Mouse (Mus musculus): ENCODE measurements around the gene Fbf1. TPM values are rescaled to one million over a fixed set of nuclear protein-coding genes. Genes with fewer than 3 reads are reported as not detected.

Fbf1 gene
- polyA plus RNA-seq, 1 experiment from 2014 or later, result 27.7 TPM

DNA sequence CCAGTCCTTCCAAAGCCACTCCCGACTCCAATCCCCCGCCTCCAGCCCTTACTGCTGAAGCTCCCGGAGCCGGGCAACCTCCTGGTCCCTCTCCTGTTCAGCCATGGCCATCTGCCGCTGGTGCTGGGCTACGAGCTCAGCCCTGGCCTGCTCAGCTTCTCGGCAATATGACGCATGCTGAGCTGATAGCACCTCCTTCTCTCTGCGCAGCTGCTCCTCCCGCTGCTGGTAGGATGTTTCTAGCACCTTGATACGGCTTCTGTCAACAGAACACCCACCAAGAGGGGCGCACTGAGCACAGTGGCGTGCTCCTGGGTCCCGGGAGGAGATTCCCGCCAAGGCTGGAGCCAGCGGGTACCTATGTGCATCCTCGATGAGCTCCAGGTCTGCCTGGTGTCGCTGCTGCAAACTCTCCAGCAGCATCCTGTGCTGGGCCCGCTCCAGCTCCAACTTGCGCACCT is 19.2 kb downstream of the Fbf1 start:
- Histone ChIP-seq H3K4me2 (ENCODE audit: low read depth, low read length) (no peak overlapping the region), H3K4me1 (ENCODE audit: control insufficient read depth, insufficient read depth, low read length) (no peaks in the 10 kb centered on the region), H3K27ac (replicated peaks; ENCODE audit: low read depth, low read length) (no peak overlapping the region), H3K4me3 (ENCODE audit: low read depth, low read length) (no peak overlapping the region), H3K9ac (ENCODE audit: low read depth, low read length) (no peak overlapping the region), H3K27me3 (replicated peaks; ENCODE audit: control insufficient read depth, insufficient read depth, low read length) (no peaks in the 10 kb centered on the region), H3K9me3 (ENCODE audit: control insufficient read depth, low read length) (no peaks in the 10 kb centered on the region), H3K36me3 (ENCODE audit: control insufficient read depth, insufficient read depth, low read length) (peaks cover 99% of the 10 kb centered on the region)
- 65% methylated on average over 20 of the region's 20 CpGs for whole genome bisulfite sequencing
- DNase-seq (ENCODE audit: low spot score), result no peak
- ATAC-seq (ENCODE audit: low read depth), result no peak

DNA sequence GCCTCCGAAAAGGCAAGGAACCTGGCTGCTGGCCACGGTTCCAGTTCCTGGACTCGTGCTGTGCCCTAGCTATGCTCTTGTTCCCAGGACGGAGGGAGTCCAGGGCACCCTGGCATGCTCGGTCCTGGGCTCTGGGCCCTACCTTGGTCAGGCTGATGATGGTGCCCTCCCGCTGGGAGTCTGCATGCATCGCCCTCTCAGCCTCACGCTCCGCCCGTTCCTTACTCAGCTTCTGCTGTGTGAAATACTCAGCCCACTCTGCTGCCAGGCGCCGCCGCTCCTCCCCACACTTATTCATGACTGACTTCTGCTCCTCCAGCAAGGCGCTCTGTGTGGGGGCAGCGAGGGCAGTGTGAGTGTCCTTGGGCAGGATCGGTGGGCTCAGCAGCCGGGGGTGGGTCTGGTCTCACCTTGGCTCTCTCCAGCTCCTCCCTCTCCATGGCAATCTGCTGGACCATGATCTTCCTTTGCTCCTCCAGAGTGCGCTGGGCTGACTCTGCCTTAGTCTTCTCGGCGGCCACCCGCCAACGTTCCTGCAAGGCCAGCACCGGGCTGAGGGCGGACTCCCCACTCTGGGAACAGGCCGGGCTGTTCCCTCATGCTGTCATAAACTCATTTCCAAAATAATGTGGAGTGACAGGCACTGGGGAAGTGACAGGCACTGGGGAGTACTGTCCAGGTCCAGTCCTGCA is 21.5 kb downstream of the Fbf1 start:
- ATAC-seq (ENCODE audit: low read depth) (no peak), DNase-seq (ENCODE audit: low spot score) (no peak)
- Histone ChIP-seq H3K4me1 (ENCODE audit: control insufficient read depth, insufficient read depth, low read length) (no peaks in the 10 kb centered on the region), H3K4me2 (ENCODE audit: low read depth, low read length) (no peak overlapping the region), H3K27ac (replicated peaks; ENCODE audit: low read depth, low read length) (no peak overlapping the region), H3K9ac (ENCODE audit: low read depth, low read length) (no peak overlapping the region), H3K36me3 (ENCODE audit: control insufficient read depth, insufficient read depth, low read length) (peaks cover 99% of the 10 kb centered on the region), H3K9me3 (ENCODE audit: control insufficient read depth, low read length) (no peaks in the 10 kb centered on the region), H3K27me3 (replicated peaks; ENCODE audit: control insufficient read depth, insufficient read depth, low read length) (no peaks in the 10 kb centered on the region), H3K4me3 (ENCODE audit: low read depth, low read length) (no peak overlapping the region)
- 71% methylated on average over 21 of the region's 25 CpGs for WGBS

DNA sequence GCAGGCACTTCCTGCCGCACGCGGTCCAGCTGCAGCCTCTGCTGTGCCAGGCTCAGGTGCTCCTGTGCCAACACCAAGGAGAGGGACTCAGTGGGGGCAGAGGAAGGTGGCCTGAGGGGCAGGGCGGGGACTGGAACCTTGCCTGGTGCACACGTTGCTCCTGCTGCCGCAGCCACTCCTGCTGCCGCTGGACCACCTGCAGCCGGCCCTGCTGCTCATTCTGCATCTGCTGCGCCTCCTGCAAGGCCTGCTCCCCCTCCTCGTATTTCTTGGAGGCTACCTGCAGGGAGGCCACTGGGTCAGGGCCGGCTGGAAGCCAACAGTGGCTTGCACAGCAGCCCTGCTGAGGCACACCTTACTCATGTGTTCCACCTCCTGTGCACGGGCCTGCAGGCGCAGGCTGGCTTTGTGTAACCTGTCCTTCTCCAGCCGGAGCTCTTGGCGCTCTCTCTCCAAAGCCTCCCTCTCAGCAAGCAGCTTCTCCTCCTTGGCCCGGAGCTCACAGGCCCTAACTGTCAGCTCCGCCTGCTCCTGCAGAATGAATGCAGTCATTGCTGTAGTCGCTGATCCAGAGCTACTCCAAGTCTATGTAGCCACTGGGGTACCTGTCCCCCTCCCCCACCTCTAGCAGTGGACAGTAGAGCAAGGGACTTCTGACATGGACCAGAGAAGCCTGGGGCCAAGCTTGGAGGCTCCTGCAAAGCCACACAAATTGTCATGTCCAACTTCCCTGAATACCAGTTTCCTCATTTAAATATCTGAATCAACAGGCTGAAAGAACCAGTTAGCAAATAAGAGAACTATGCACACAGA is 22.3 kb downstream of the Fbf1 start:
- no peak overlapping the region for H3K4me2 ChIP-seq (ENCODE audit: low read depth, low read length)
- no peaks in the 10 kb centered on the region for H3K9me3 ChIP-seq (ENCODE audit: control insufficient read depth, low read length)
- ATAC-seq (ENCODE audit: low read depth) (no peak), DNase-seq (ENCODE audit: low spot score) (no peak)
- H3K27me3 ChIP-seq (replicated peaks; ENCODE audit: control insufficient read depth, insufficient read depth, low read length), result no peaks in the 10 kb centered on the region
- no peak overlapping the region for H3K27ac ChIP-seq (replicated peaks; ENCODE audit: low read depth, low read length)
- H3K4me1 ChIP-seq (ENCODE audit: control insufficient read depth, insufficient read depth, low read length), result no peaks in the 10 kb centered on the region
- H3K9ac ChIP-seq (ENCODE audit: low read depth, low read length), result no peak overlapping the region
- 62% methylated on average over 11 of the region's 18 CpGs for WGBS
- H3K36me3 ChIP-seq (ENCODE audit: control insufficient read depth, insufficient read depth, low read length), result peaks cover 92% of the 10 kb centered on the region
- no peak overlapping the region for H3K4me3 ChIP-seq (ENCODE audit: low read depth, low read length)

DNA sequence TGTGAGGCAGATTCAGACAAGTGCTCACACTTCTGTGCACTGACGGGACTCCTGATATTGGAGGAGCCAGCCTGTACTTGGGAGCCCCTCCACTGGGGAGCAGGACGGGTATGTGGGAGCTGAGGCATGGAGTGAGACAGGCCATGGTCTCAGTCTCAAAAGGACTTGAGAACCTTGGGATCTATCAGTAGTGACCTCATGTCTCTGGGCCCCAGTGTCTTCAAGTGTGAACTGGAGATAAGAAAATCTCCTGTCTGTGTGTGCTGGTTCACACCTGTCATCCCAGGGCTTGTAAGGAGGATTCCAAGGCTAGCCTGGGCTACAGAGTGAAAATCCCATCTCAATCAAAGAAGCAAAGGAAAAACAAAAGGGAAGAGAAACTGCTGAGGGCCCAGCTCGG is 24.5 kb downstream of the Fbf1 start:
- Histone ChIP-seq H3K4me1 (ENCODE audit: control insufficient read depth, insufficient read depth, low read length) (no peaks in the 10 kb centered on the region), H3K36me3 (ENCODE audit: control insufficient read depth, insufficient read depth, low read length) (peaks cover 70% of the 10 kb centered on the region), H3K27ac (replicated peaks; ENCODE audit: low read depth, low read length) (no peak overlapping the region), H3K9ac (ENCODE audit: low read depth, low read length) (no peak overlapping the region), H3K9me3 (ENCODE audit: control insufficient read depth, low read length) (no peaks in the 10 kb centered on the region), H3K4me2 (ENCODE audit: low read depth, low read length) (no peak overlapping the region), H3K4me3 (ENCODE audit: low read depth, low read length) (no peak overlapping the region), H3K27me3 (replicated peaks; ENCODE audit: control insufficient read depth, insufficient read depth, low read length) (no peaks in the 10 kb centered on the region)
- DNase-seq (ENCODE audit: low spot score) (no peak), ATAC-seq (ENCODE audit: low read depth) (no peak)
- 92% methylated on average over 3 of the region's 3 CpGs for WGBS

DNA sequence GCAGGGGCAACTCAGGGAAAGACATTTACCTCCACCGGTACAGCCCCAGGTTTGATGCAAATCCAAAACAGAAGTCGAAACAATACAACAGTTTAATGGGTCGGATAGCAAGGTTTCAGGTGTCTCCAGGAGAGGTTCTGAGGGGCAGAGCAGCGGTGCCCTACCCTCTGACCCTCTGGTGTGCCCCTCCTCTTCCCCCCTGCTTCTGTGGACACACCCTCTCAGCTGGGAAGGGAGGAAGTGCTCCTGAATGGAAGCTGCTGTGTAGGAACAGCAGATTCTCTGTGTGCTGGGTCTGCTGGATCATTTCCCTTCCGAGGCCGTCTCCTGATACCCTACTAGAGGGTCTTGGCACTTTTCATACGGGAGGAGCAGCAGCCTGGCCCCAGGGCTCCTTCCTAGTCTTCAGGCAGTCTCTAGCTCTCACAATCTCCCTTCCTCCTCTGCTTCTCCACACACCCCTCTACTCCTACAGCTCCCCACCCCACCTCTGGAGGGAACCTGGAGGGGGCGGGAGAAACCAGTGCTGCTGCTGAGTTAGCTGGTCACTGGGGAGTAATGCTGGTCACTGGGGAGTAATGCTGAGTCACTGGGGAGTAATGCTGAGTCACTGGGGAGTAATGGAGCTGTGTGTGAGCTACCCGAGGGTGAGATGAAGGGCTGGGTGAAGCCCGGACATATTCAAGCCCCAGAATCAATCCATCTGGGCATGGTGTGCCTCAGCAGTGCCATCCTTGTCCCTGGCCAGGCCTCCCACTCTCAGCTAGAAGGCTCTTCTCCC is 25.6 kb downstream of the Fbf1 start:
- Histone ChIP-seq H3K4me2 (ENCODE audit: low read depth, low read length) (no peak overlapping the region), H3K9ac (ENCODE audit: low read depth, low read length) (no peak overlapping the region), H3K4me3 (ENCODE audit: low read depth, low read length) (no peak overlapping the region), H3K9me3 (ENCODE audit: control insufficient read depth, low read length) (no peaks in the 10 kb centered on the region), H3K27me3 (replicated peaks; ENCODE audit: control insufficient read depth, insufficient read depth, low read length) (no peaks in the 10 kb centered on the region), H3K27ac (replicated peaks; ENCODE audit: low read depth, low read length) (no peak overlapping the region), H3K4me1 (ENCODE audit: control insufficient read depth, insufficient read depth, low read length) (peaks cover 6% of the 10 kb centered on the region), H3K36me3 (ENCODE audit: control insufficient read depth, insufficient read depth, low read length) (peaks cover 60% of the 10 kb centered on the region)
- no peak for DNase-seq (ENCODE audit: low spot score)
- 57% methylated on average over 10 of the region's 10 CpGs for WGBS
- no peak for ATAC-seq (ENCODE audit: low read depth)

DNA sequence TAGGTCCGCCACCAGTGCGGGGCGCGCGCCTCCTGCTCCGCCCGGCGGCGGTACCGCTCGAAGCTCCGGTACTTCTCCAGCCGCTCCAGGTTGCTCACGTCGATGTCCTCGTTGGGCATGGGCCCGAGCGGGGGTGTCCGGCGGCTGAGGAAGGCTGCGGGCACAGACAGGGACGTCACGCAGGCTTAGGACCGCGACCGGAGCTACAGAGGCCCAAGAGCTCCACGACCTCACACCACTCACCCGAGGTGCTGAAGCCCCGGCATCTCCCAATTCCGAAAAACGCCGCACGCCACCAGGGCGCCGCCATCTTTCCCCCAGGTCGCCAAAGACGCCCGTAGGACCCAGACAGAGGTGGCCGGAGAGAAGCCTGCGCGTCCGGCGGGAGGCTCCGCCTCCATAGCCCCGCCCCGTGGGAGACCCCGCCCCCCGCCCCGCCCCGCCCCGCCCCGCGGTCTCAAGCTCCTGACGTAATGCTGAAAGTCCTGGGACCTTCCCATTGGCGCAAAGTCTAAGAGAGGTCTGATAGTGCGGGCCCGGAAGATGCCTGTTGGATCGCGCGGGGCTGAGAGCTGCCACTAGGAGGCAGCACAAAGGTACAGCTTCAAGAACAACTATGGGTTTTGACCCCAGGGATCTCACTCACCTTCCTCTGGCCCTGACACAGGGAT is 29.4 kb downstream of the Fbf1 start, which contains the start of gene Mrpl38:
Mrpl38 (minus strand) TSS at position 401 of the 671 bp plus-strand sequence.
- Histone ChIP-seq H3K9me3 (ENCODE audit: control insufficient read depth, low read length) (no peaks in the 10 kb centered on the region), H3K4me3 (ENCODE audit: low read depth, low read length) (peak within 1 kb of the TSS; percentile 82), H3K9ac (ENCODE audit: low read depth, low read length) (peak within 1 kb of the TSS; percentile 81), H3K4me2 (ENCODE audit: low read depth, low read length) (peak within 1 kb of the TSS; percentile 62), H3K27me3 (replicated peaks; ENCODE audit: control insufficient read depth, insufficient read depth, low read length) (no peaks in the 10 kb centered on the region), H3K4me1 (ENCODE audit: control insufficient read depth, insufficient read depth, low read length) (peaks cover 6% of the 10 kb centered on the region), H3K27ac (replicated peaks; ENCODE audit: low read depth, low read length) (peak within 1 kb of the TSS; percentile 70), H3K36me3 (ENCODE audit: control insufficient read depth, insufficient read depth, low read length) (peaks cover 43% of the 10 kb centered on the region)
- DNase-seq (ENCODE audit: low spot score), result peak; percentile 98
- WGBS, result under 1% methylated on average over 34 of the region's 60 CpGs
- peak; percentile 97 for ATAC-seq (ENCODE audit: low read depth)

DNA sequence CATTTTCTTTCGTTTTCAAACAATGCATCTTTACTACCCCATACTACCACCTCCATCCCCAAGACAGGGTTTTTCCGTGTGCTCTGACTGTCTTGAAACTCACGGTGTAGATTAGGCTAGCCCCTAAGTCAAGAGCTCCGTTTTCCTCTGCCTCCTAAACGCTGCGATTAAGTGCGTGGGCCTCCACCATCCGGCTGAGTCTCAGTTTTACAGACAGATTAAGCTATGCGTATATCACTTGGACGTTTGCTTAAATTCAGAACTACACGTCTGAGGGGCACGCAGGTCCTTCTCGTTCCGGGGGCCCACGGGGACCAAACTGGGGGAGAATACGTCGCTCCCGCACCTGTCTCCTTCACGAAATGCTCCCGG is 29.9 kb downstream of the Fbf1 start:
- H3K9ac ChIP-seq (ENCODE audit: low read depth, low read length), result peak overlapping the region; percentile 81
- ATAC-seq (ENCODE audit: low read depth) (no peak), DNase-seq (ENCODE audit: low spot score) (no peak)
- peak overlapping the region; percentile 62 for H3K4me2 ChIP-seq (ENCODE audit: low read depth, low read length)
- peaks cover 42% of the 10 kb centered on the region for H3K36me3 ChIP-seq (ENCODE audit: control insufficient read depth, insufficient read depth, low read length)
- H3K9me3 ChIP-seq (ENCODE audit: control insufficient read depth, low read length), result no peaks in the 10 kb centered on the region
- no peaks in the 10 kb centered on the region for H3K27me3 ChIP-seq (replicated peaks; ENCODE audit: control insufficient read depth, insufficient read depth, low read length)
- WGBS, result 1% methylated on average over 20 of the region's 20 CpGs
- peak overlapping the region; percentile 70 for H3K27ac ChIP-seq (replicated peaks; ENCODE audit: low read depth, low read length)
- peak overlapping the region; percentile 82 for H3K4me3 ChIP-seq (ENCODE audit: low read depth, low read length)
- peaks cover 6% of the 10 kb centered on the region for H3K4me1 ChIP-seq (ENCODE audit: control insufficient read depth, insufficient read depth, low read length)

DNA sequence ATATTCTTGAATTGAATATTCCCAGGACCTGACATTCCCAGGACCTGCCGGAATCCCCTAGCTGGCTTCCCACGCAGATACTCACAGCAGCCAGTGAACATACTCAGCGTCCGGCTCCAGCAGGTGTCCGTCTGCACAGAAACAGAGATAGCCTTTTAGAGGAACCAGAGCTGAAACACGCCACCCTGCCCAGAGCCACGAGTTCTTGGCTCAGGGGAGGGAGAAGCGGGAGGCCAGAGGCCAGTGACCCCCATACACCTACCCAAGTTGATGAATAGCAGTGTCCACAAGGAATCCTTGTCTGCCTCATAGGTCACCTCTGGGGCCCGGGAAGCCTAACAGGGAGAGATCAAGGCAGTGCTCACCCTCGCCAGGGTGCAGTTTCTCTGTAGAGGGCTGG is 33.8 kb downstream of the Fbf1 start:
- Histone ChIP-seq H3K27ac (replicated peaks; ENCODE audit: low read depth, low read length) (no peak overlapping the region), H3K4me2 (ENCODE audit: low read depth, low read length) (no peak overlapping the region), H3K9ac (ENCODE audit: low read depth, low read length) (no peak overlapping the region), H3K4me3 (ENCODE audit: low read depth, low read length) (no peak overlapping the region), H3K9me3 (ENCODE audit: control insufficient read depth, low read length) (no peaks in the 10 kb centered on the region), H3K27me3 (replicated peaks; ENCODE audit: control insufficient read depth, insufficient read depth, low read length) (no peaks in the 10 kb centered on the region), H3K36me3 (ENCODE audit: control insufficient read depth, insufficient read depth, low read length) (peaks cover 36% of the 10 kb centered on the region), H3K4me1 (ENCODE audit: control insufficient read depth, insufficient read depth, low read length) (peaks cover 10% of the 10 kb centered on the region)
- 85% methylated on average over 10 of the region's 10 CpGs for WGBS
- no peak for DNase-seq (ENCODE audit: low spot score)
- ATAC-seq (ENCODE audit: low read depth), result no peak

Data from embryonic facial prominence, embryonic 14.5 days (tissue).